9 mouse cellular contexts compared by ENCODE assay signal in genomic region chr8:93592302-93592651, GRCm38 (mm10). TPM values are rescaled to one million over a fixed set of nuclear protein-coding genes. Genes with fewer than 3 reads are reported as not detected.
DNase-seq lines count a peak whose midpoint lies in the region; ATAC-seq and TF ChIP-seq lines count a peak whose summit lies in the region.
"Had no signal": no experiment of that assay in that cellular context is flagged by ENCODE, and none has a peak within 500 bp of the region (broad histone marks: within the 10 kb centered on the region; RNA-seq: fewer than 3 reads in every experiment).

No protein-coding gene starts in this region.

- no peak overlapping the region for H3K4me2 ChIP-seq in hindbrain, embryonic 12.5 days (replicated peaks)
- no peak overlapping the region for H3K4me2 ChIP-seq in hindbrain, embryonic 14.5 days (replicated peaks)
- H3K4me2 ChIP-seq in midbrain, embryonic 16.5 days (ENCODE audit: low read length) = no peak overlapping the region
- H3K4me2 ChIP-seq in liver, embryonic 11.5 days = no peak overlapping the region

- no peak for ATAC-seq in hindbrain, embryonic 12.5 days (ENCODE audit: low FRiP score)
- no peak; the same call in 1 of the 2 replicates for ATAC-seq in hindbrain, embryonic 14.5 days (ENCODE audit: low FRiP score)
- 0 out of 2 replicates have a peak, but pooled peaks have one; percentile 5 for ATAC-seq in midbrain, embryonic 16.5 days
- no peak for ATAC-seq in liver, embryonic 11.5 days (replicated peaks; ENCODE audit: low FRiP score)

- 8% methylated on average over 3 of the region's 3 CpGs for WGBS in cerebellum, adult 2 months
- WGBS in hindbrain, embryonic 10.5 days = 17% methylated on average over 3 of the region's 3 CpGs
- 20% methylated on average over 3 of the region's 3 CpGs for WGBS in hindbrain, embryonic 12.5 days
- 18% methylated on average over 3 of the region's 3 CpGs for WGBS in hindbrain, embryonic 14.5 days
- WGBS in midbrain, embryonic 16.5 days = 15% methylated on average over 3 of the region's 3 CpGs
- WGBS in liver, embryonic 11.5 days = 34% methylated on average over 3 of the region's 3 CpGs

- H3K9ac ChIP-seq in hindbrain, embryonic 12.5 days = no peak overlapping the region
- no peak overlapping the region for H3K9ac ChIP-seq in hindbrain, embryonic 14.5 days
- H3K9ac ChIP-seq in midbrain, embryonic 16.5 days (ENCODE audit: low read depth, low read length) = peak overlapping the region; percentile 54
- H3K9ac ChIP-seq in liver, embryonic 11.5 days (ENCODE audit: low read depth, low read length) = no peak overlapping the region

- no peak for DNase-seq in cerebellum, adult 2 months
- no peak for DNase-seq in cerebellum, postnatal 10 days
- no peak for DNase-seq in hindbrain, embryonic 10.5 days (ENCODE audit: low spot score)
- no peak for DNase-seq in hindbrain, embryonic 14.5 days (ENCODE audit: low spot score)
- no peak for DNase-seq in urinary bladder, postnatal 4 days (ENCODE audit: low spot score in 2 of 2)
- no peak for DNase-seq in liver, embryonic 11.5 days (ENCODE audit: low spot score)

- H3K4me3 ChIP-seq in cerebellum, adult 2 months (replicated peaks; ENCODE audit: insufficient read depth, low read depth, low read length) = no peak overlapping the region
- H3K4me3 ChIP-seq in hindbrain, embryonic 10.5 days = no peak overlapping the region
- no peak overlapping the region for H3K4me3 ChIP-seq in hindbrain, embryonic 12.5 days
- H3K4me3 ChIP-seq in hindbrain, embryonic 14.5 days (replicated peaks; ENCODE audit: low read length) = no peak overlapping the region
- H3K4me3 ChIP-seq in midbrain, embryonic 16.5 days (ENCODE audit: low read depth, low read length) = no peak overlapping the region
- no peak overlapping the region for H3K4me3 ChIP-seq in liver, embryonic 11.5 days (ENCODE audit: low read depth, low read length)

- H3K36me3 ChIP-seq in hindbrain, embryonic 10.5 days = no peaks in the 10 kb centered on the region
- H3K36me3 ChIP-seq in hindbrain, embryonic 12.5 days = no peaks in the 10 kb centered on the region
- no peaks in the 10 kb centered on the region for H3K36me3 ChIP-seq in hindbrain, embryonic 14.5 days (replicated peaks; ENCODE audit: control insufficient read depth, insufficient read depth)
- no peaks in the 10 kb centered on the region for H3K36me3 ChIP-seq in midbrain, embryonic 16.5 days (ENCODE audit: control insufficient read depth, insufficient read depth, low read length)
- no peaks in the 10 kb centered on the region for H3K36me3 ChIP-seq in liver, embryonic 11.5 days (ENCODE audit: control insufficient read depth, insufficient read depth, low read length)

- no peaks in the 10 kb centered on the region for H3K27me3 ChIP-seq in cerebellum, adult 2 months (ENCODE audit: control insufficient read depth, insufficient read depth, low read length)
- H3K27me3 ChIP-seq in hindbrain, embryonic 10.5 days (ENCODE audit: insufficient read depth, poor library complexity, severe bottlenecking) = no peaks in the 10 kb centered on the region
- H3K27me3 ChIP-seq in hindbrain, embryonic 12.5 days = no peaks in the 10 kb centered on the region
- H3K27me3 ChIP-seq in hindbrain, embryonic 14.5 days (ENCODE audit: control insufficient read depth, insufficient read depth, low read length) = no peaks in the 10 kb centered on the region
- H3K27me3 ChIP-seq in midbrain, embryonic 16.5 days (ENCODE audit: control insufficient read depth, insufficient read depth, low read depth, low read length) = no peaks in the 10 kb centered on the region
- no peaks in the 10 kb centered on the region for H3K27me3 ChIP-seq in liver, embryonic 11.5 days (replicated peaks; ENCODE audit: control insufficient read depth, insufficient read depth, low read length)

- no peak for TF ChIP-seq CTCF in cerebellum, adult 2 months (IDR thresholded peaks at IDR 0.05; ENCODE audit: borderline replicate concordance, insufficient read depth, low read depth, low read length)

- no peaks in the 10 kb centered on the region for H3K4me1 ChIP-seq in cerebellum, adult 2 months (ENCODE audit: control insufficient read depth, insufficient read depth, low read length)
- no peaks in the 10 kb centered on the region for H3K4me1 ChIP-seq in hindbrain, embryonic 10.5 days (replicated peaks)
- peaks cover 2% of the 10 kb centered on the region; the same call in 1 of the 2 replicates for H3K4me1 ChIP-seq in hindbrain, embryonic 12.5 days
- H3K4me1 ChIP-seq in hindbrain, embryonic 14.5 days (replicated peaks; ENCODE audit: control insufficient read depth, insufficient read depth, low read length) = peaks cover 8% of the 10 kb centered on the region; the same call in 1 of the 2 replicates
- H3K4me1 ChIP-seq in midbrain, embryonic 16.5 days (ENCODE audit: control insufficient read depth, insufficient read depth, low read length) = peaks cover 6% of the 10 kb centered on the region
- no peaks in the 10 kb centered on the region for H3K4me1 ChIP-seq in liver, embryonic 11.5 days (replicated peaks; ENCODE audit: control insufficient read depth, insufficient read depth, low read length)

- H3K9me3 ChIP-seq in hindbrain, embryonic 10.5 days = no peaks in the 10 kb centered on the region
- H3K9me3 ChIP-seq in hindbrain, embryonic 12.5 days (replicated peaks) = no peaks in the 10 kb centered on the region
- no peaks in the 10 kb centered on the region for H3K9me3 ChIP-seq in hindbrain, embryonic 14.5 days (ENCODE audit: control insufficient read depth, low read length)
- H3K9me3 ChIP-seq in midbrain, embryonic 16.5 days (replicated peaks; ENCODE audit: control insufficient read depth, low read length, poor library complexity, severe bottlenecking) = no peaks in the 10 kb centered on the region
- H3K9me3 ChIP-seq in liver, embryonic 11.5 days (ENCODE audit: control insufficient read depth, low read length) = no peaks in the 10 kb centered on the region

- H3K27ac ChIP-seq in cerebellum, adult 2 months (ENCODE audit: insufficient read depth, low read length) = 0 out of 2 replicates have a peak overlapping the region, but pooled peaks have one; percentile 6
- H3K27ac ChIP-seq in hindbrain, embryonic 10.5 days = peak overlapping the region; percentile 66; the same call in 1 of the 2 replicates
- H3K27ac ChIP-seq in hindbrain, embryonic 12.5 days = no peak overlapping the region
- H3K27ac ChIP-seq in hindbrain, embryonic 14.5 days = peak overlapping the region; percentile 52
- peak overlapping the region; percentile 78 for H3K27ac ChIP-seq in midbrain, embryonic 16.5 days (ENCODE audit: low read length)
- no peak overlapping the region for H3K27ac ChIP-seq in liver, embryonic 11.5 days (ENCODE audit: low read depth, low read length)
- H3K27ac ChIP-seq: macrophage had no signal

- no peak for TF ChIP-seq POLR2A in cerebellum, adult 2 months (IDR thresholded peaks at IDR 0.05; ENCODE audit: borderline replicate concordance, insufficient read depth, low read length)

RNA-seq across cellular contexts. Expression of gene Ces5a, which starts 56.6 kb away (rescaled TPM):
- polyA plus RNA-seq in cerebellum, adult 2 months (2012; rRNA removed) = 1.3 TPM in 2 replicates
- polyA plus RNA-seq in hindbrain, embryonic 10.5 days (2016; fragmentation: Nextera tagmentation; extraction: Ambion mirVana) = 0.12 and 0.21 TPM in 2 replicates
- polyA plus RNA-seq in hindbrain, embryonic 12.5 days (2016; fragmentation: Nextera tagmentation; extraction: Ambion mirVana) = 0.10 and 0.17 TPM in 2 replicates
- polyA plus RNA-seq in hindbrain, embryonic 14.5 days (2014; fragmentation: Nextera tagmentation; extraction: Ambion mirVana) = 0.56 and 1.5 TPM in 2 replicates
- polyA plus RNA-seq in midbrain, embryonic 16.5 days (2015; fragmentation: Nextera tagmentation; extraction: Ambion mirVana) = 0.30 and 0.44 TPM in 2 replicates
- polyA plus RNA-seq in liver, embryonic 11.5 days (2014; fragmentation: Nextera tagmentation; extraction: Ambion mirVana) = not detected in 2 replicates
- polyA plus RNA-seq: macrophage had no signal

Comparison
In these comparisons a context has a peak if more than half of its experiments do, and no peak if none do; other contexts are left out.
1. H3K27ac ChIP-seq: peak in cerebellum, adult 2 months (single experiment), hindbrain, embryonic 10.5 days (single experiment), hindbrain, embryonic 14.5 days (single experiment) and midbrain, embryonic 16.5 days (single experiment); none in hindbrain, embryonic 12.5 days (single experiment) and liver, embryonic 11.5 days (single experiment).